Mouse (Mus musculus) G1E (cell line): ENCODE data around the gene Zfp13.

Source experiments
- CTCF ChIP-seq: IDR thresholded peaks from 2 replicates; pipeline ENCODE4 v1.5.1; 2012; ENCODE audit warnings: low read depth, low read length, inconsistent platforms, mixed read lengths
- GATA1 ChIP-seq: IDR thresholded peaks from 2 replicates; pipeline ENCODE4 v1.6.1; 2012; ENCODE audit warnings: borderline replicate concordance, low read length, inconsistent platforms, mixed read lengths
- POLR2AphosphoS5 ChIP-seq: IDR thresholded peaks from 2 replicates; pipeline ENCODE4 v1.6.1; 2012; ENCODE audit warnings: low read depth, low read length, inconsistent platforms; ENCODE audit not compliant: insufficient replicate concordance
- TAL1 ChIP-seq: conservative IDR thresholded peaks from 2 replicates; pipeline ENCODE4 v1.6.1; 2012; ENCODE audit warnings: low read depth, low read length, inconsistent platforms, mixed read lengths

DNA sequence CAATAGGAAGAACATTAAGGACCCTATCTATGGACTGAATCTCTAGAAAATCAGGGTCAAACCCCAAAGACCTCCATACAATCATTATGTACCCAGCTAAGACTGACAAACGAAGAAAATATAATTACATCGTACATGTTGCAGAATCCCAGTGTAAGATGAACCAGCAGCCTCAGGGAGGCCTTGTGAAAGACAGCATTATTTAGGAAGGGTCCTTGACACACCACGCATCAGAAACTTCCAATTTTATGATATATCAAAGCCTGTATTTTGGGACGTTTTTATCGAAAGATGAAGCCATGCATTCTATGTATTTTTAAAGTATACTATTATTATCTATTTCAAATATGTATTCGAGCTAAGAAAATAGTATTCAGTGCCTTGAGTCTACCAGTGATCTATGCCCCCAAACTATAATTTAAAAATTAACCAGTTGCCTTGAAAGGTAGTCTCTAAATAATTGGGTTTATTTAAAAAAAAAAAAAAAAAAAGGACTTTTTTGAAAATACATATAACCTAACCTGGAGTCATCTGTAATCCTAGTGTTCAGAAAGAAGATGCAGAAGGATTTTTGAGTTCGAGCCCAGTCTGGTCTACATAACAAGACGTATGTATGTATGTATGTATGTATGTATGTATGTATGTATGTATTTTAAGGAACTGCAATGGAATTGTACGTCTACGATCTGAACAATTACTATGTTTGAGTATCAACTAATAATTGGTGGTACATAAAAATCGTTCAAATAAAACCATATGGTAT, 51.4 kb downstream of the Zfp13 start:
- TF ChIP-seq CTCF (no peak), GATA1 (no peak), TAL1 (no peak), POLR2AphosphoS5 (no peak)
